Mouse (Mus musculus) forebrain, embryonic 11.5 days (tissue): Measurements from ENCODE around the gene Tmem131. TPM values are rescaled to one million over a fixed set of nuclear protein-coding genes. Genes with fewer than 3 reads are reported as not detected.
"Not testable (repeated sequence)": the region's sequence is repeated elsewhere in the genome, so short reads cannot be mapped to it uniquely, and the experiment has no call there.

Source experiments
- ATAC-seq: fragments of 200-750 bp; cut with Nextera tagmentation; replicated peaks from 2 replicates; pipeline ENCODE4 v1.8.0; 2017; ENCODE audit warnings: moderate TSS enrichment; ENCODE audit not compliant: low FRiP score
- DNase-seq: peaks from one replicate; pipeline ENCODE4 v3.0.0-alpha.2; 2017; ENCODE audit warnings: low spot score
- H3K27ac ChIP-seq: fragments of 300-500 bp; sonication (generic); 2 replicates; pipeline ENCODE4 v1.5.1; 2014; ENCODE audit warnings: low read depth, low read length
- H3K27me3 ChIP-seq: fragments of 300-500 bp; sonication (generic); 2 replicates; pipeline ENCODE4 v1.6.1; 2014; ENCODE audit warnings: mild to moderate bottlenecking, low read length, mixed read lengths; ENCODE audit not compliant: control insufficient read depth, insufficient read depth
- H3K36me3 ChIP-seq: fragments of 300-500 bp; sonication (generic); 2 replicates; pipeline ENCODE4 v1.6.1; 2014; ENCODE audit warnings: mild to moderate bottlenecking, low read length, moderate library complexity, mixed read lengths; ENCODE audit not compliant: control insufficient read depth, insufficient read depth
- H3K4me1 ChIP-seq: fragments of 300-500 bp; sonication (generic); replicated peaks from 2 replicates; pipeline ENCODE4 v1.6.1; 2014; ENCODE audit warnings: low read length, mixed read lengths; ENCODE audit not compliant: control insufficient read depth, insufficient read depth
- H3K4me2 ChIP-seq: fragments of 300-500 bp; sonication (generic); 2 replicates; pipeline ENCODE4 v1.6.1; 2014; ENCODE audit warnings: low read depth, mild to moderate bottlenecking, low read length, moderate library complexity, mixed read lengths; ENCODE audit not compliant: severe bottlenecking
- H3K4me3 ChIP-seq: fragments of 300-500 bp; sonication (generic); 2 replicates; pipeline ENCODE4 v1.5.1; 2014; ENCODE audit warnings: low read depth, low read length
- H3K9ac ChIP-seq: fragments of 300-500 bp; sonication (generic); 2 replicates; pipeline ENCODE4 v1.6.1; 2014; ENCODE audit warnings: low read length
- H3K9me3 ChIP-seq: fragments of 300-500 bp; sonication (generic); 2 replicates; pipeline ENCODE4 v1.6.1; 2016; ENCODE audit warnings: low read length, mixed read lengths; ENCODE audit not compliant: control insufficient read depth
- WGBS: fragments of 180-500 bp; shearing (Covaris S2); extraction: QIAGEN DNeasy Blood & Tissue Kit; methylation state at CpG from one replicate; pipeline ENCODE4 v1.1.7; 2014; 5-methylcytosine and 5-hydroxymethylcytosine counted together
- polyA plus RNA-seq: library from polyadenylated mRNA; unstranded; fragments of >200 nt; fragmentation: Nextera tagmentation; extraction: Ambion mirVana; gene quantifications from 2 replicates; pipeline ENCODE4 v1.2.1, GENCODE M21; 2014

The Tmem131 gene
- polyA plus RNA-seq, 1 experiment from 2014 or later, result 23.3 TPM

DNA sequence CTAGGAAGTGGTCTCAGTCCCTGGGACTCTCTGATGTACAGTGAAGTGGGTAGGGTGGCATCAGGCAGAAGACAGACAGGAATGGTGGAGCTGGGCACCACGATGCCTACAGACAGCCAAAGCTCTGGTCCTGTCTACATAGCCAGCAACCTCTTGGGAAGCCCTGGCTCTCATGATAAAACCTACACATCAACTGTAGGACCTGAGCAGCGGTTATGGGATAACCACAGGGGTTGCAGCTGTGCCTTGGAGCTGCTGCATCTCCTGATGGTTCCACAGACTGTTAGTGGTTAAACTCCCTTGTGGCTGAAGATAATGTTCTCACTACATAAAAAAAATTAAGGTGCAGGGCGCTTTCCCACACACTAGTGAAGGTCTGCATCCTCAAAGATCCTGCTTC, 107.9 kb downstream of the Tmem131 start:
- Histone ChIP-seq H3K4me3 (no peak overlapping the region), H3K9me3 (no peaks in the 10 kb centered on the region), H3K9ac (no peak overlapping the region), H3K27ac (no peak overlapping the region), H3K4me2 (no peak overlapping the region), H3K36me3 (peaks cover 3% of the 10 kb centered on the region; the same call in 1 of the 2 replicates), H3K27me3 (no peaks in the 10 kb centered on the region), H3K4me1 (no peaks in the 10 kb centered on the region)
- 96% methylated on average over 3 of the region's 3 CpGs for WGBS
- no peak for ATAC-seq
- no peak for DNase-seq

DNA sequence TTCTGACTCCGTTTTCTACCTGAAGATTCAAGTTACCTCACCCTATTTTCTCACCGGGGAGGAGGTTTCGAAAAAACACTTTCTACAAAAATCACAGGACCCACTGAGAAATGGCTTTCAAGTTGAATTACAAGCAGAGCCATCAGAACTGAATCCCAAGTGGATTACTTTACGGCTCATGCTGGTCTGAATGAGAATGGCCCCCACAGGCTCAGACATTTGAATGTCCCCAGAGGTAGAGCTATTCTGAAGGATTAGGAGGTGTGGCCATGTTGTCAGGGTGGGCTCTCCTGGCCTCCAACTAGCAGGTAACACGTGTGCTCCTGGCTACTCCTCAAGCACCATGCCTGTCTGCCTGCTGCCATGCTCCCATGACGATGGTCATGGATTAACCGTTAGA, 109.4 kb downstream of the Tmem131 start:
- no peak overlapping the region for H3K27ac ChIP-seq

DNA sequence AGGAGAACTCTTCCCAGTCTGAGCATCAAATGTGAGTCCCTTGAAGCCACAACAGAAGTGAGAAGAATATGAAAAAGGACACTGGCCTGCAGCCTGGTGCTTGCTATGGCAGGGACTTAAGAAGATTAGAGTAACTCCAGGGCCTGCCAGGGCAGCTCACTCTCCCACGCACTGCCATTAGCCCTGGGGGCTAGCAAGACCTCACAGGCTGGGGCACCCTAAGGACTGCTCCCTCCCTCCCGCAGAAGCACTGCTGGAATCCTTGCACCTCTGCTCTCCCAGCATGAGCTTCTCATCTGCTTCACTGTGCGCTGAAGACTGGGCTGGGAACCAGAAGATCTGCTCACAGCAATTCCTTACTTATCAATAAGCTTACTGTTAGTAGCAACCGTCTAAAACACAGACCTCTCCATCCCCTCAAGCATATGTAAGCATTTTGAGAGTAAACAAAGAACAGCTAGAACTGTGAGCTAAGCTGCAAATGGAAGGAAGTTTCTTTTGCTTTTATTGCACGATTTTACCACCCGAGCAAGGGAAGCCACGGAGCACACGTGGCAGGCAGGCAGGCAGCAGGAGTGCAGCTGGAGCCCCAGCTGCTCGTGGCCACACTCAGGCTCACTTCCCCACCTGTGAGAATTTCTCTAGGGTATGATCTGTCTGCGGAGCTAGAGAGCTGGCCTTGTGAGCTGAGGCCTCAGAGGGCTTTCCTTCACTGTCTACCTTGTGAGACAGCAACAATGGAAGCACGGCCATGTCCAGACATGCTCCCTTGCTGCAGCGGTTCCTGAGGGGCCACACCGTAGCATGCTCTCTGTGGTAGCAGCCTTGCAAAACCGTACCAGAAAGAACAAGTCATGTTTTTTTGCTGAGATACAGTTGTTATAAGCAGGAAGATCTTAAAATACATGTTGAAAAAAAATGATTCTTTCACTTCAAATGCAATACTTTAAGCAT, 112.3 kb downstream of the Tmem131 start:
- H3K4me2 ChIP-seq, result no peak overlapping the region
- no peaks in the 10 kb centered on the region for H3K4me1 ChIP-seq
- no peak overlapping the region for H3K4me3 ChIP-seq
- no peaks in the 10 kb centered on the region for H3K27me3 ChIP-seq
- WGBS, result 68% methylated on average over 14 of the region's 14 CpGs
- H3K9me3 ChIP-seq, result no peaks in the 10 kb centered on the region
- no peak for ATAC-seq
- H3K36me3 ChIP-seq, result peaks cover 3% of the 10 kb centered on the region; the same call in 1 of the 2 replicates
- no peak overlapping the region for H3K27ac ChIP-seq
- no peak overlapping the region for H3K9ac ChIP-seq
- no peak for DNase-seq

More for the DNA sequence above, 109.4 kb downstream of the Tmem131 start:
- H3K27me3 ChIP-seq, result no peaks in the 10 kb centered on the region
- no peak overlapping the region for H3K4me2 ChIP-seq
- H3K36me3 ChIP-seq, result peaks cover 3% of the 10 kb centered on the region; the same call in 1 of the 2 replicates
- no peaks in the 10 kb centered on the region for H3K4me1 ChIP-seq
- DNase-seq, result no peak
- no peak overlapping the region for H3K9ac ChIP-seq
- no peak overlapping the region for H3K4me3 ChIP-seq
- H3K9me3 ChIP-seq, result no peaks in the 10 kb centered on the region
- no peak for ATAC-seq
- 93% methylated on average over 7 of the region's 7 CpGs for WGBS

DNA sequence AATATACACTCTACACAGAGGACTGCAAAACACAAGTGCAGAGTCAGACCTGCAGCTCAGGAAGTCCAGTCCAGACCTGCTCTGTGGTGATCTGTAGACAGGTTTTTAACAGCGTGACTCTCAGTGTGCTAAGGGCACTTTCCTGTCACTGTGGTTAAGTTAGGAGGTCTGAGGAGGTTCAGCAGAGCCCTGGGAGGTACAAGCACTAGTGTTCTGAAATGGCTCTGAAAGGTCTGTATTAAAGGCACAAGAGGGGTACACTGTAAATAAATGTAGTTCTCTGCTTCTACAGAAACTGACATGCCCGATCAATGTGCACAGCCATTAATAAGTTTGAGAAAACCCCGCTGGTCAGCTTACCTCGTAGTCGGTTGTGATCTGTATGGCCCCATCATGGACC, 119.1 kb downstream of the Tmem131 start:
- WGBS, result 93% methylated on average over 5 of the region's 5 CpGs

DNA sequence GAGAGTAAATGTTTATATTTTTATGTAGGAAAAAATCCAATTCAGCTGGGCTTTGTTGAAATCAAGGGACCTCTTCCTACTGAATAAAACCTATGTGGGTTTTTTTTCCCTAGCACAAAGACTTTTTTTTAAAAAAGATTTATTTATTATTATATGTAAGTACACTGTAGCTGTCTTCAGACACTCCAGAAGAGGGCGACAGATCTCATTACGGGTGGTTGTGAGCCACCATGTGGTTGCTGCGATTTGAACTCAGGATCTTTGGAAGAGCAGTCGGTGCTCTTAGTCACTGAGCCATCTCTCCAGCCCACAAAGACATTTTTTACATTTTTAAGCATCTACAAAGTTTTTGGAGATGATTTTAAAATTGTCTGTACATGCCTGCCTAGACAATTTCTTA, 121.5 kb downstream of the Tmem131 start:
- WGBS, result 92% methylated on average over 4 of the region's 4 CpGs
- not testable (repeated sequence) for H3K9ac ChIP-seq, H3K9me3 ChIP-seq, H3K36me3 ChIP-seq, ATAC-seq, H3K27me3 ChIP-seq, H3K4me1 ChIP-seq, H3K4me3 ChIP-seq, H3K4me2 ChIP-seq, DNase-seq, H3K27ac ChIP-seq

More for the DNA sequence above, 119.1 kb downstream of the Tmem131 start:
- peaks cover 3% of the 10 kb centered on the region; the same call in 1 of the 2 replicates for H3K36me3 ChIP-seq
- no peak for ATAC-seq
- no peaks in the 10 kb centered on the region for H3K4me1 ChIP-seq
- H3K27ac ChIP-seq, result no peak overlapping the region
- no peak for DNase-seq
- H3K4me2 ChIP-seq, result no peak overlapping the region
- no peak overlapping the region for H3K4me3 ChIP-seq
- H3K27me3 ChIP-seq, result no peaks in the 10 kb centered on the region
- no peak overlapping the region for H3K9ac ChIP-seq
- H3K9me3 ChIP-seq, result no peaks in the 10 kb centered on the region

DNA sequence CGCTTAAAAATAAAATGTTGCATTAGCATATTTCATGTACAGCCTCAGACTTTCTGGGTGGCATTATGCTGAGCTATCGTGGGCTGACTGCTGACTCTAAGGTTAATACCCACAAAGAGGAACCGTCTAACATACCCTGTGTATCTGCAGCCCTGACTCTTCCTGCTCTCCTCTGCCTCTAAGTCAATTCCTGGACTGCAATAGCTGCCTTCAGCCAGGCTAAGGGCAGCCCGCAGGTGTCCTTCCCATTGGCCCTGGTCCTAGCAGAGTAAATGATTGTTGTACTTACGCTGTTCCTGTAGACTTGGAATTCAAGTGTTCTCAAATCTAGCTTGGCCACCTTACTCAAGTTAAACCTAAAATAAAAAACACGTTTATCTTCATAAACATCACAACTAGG, 128.3 kb downstream of the Tmem131 start:
- Histone ChIP-seq H3K36me3 (peaks cover 4% of the 10 kb centered on the region; the same call in 1 of the 2 replicates), H3K27me3 (no peaks in the 10 kb centered on the region), H3K9ac (no peak overlapping the region), H3K4me3 (no peak overlapping the region), H3K4me2 (no peak overlapping the region), H3K9me3 (no peaks in the 10 kb centered on the region), H3K27ac (no peak overlapping the region), H3K4me1 (no peaks in the 10 kb centered on the region)
- ATAC-seq (no peak), DNase-seq (no peak)
- WGBS, result 92% methylated on average over 6 of the region's 6 CpGs

DNA sequence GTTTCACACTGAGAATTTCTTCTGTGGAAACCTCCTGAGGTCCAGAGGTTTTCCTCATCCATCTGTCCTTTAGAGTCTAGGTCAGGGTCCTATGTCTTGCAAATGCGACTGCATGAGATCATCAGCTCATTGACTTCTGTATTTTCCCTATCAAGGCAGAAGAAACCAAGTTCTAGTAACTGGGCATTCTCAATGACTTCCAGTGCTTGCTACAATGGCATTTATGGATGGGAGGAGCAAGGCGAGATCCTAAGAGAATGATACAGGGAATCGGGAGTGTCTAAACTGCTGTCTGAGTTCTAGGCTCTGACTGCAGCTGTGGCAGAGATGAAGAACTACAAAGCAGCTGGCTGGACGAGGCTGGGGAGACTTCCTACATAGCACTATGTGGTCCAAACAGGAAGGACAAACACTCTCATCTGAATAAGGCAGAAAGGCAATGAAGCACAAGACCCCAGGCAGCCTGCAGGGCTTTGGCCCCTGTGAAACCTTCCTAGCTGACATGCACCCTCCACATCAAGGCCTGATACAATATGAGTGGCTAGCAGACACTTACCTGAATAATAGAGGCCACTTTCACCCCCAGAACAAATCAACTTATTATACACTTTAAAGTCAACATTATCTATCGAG, 129.1 kb downstream of the Tmem131 start:
- no peak for ATAC-seq
- DNase-seq, result no peak
- Histone ChIP-seq H3K9me3 (no peaks in the 10 kb centered on the region), H3K27me3 (no peaks in the 10 kb centered on the region), H3K36me3 (peaks cover 6% of the 10 kb centered on the region; the same call in 1 of the 2 replicates), H3K4me1 (no peaks in the 10 kb centered on the region), H3K4me3 (no peak overlapping the region), H3K27ac (no peak overlapping the region), H3K4me2 (no peak overlapping the region), H3K9ac (no peak overlapping the region)
- WGBS, result 85% methylated on average over 5 of the region's 5 CpGs

DNA sequence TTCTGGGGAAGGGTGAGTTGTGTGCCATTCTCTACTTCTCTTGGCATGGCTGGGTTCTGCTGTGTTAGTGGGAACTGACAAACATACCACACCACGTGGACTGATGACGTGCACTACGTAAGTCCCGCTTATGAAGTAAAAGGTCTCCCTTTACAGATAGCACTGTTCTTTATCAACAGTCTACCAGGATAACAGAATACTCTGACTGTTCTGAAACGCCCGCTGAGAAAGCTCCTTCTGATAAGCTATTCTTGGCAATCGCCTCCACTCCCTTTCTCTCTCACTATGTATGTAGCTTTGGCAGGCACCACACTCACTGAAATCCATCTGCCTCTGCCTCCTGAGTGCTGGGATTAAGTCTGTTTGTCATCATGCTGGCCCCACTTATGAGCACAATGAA, 130.1 kb downstream of the Tmem131 start:
- H3K9me3 ChIP-seq, result no peaks in the 10 kb centered on the region
- no peak overlapping the region for H3K27ac ChIP-seq
- no peak overlapping the region for H3K4me3 ChIP-seq
- ATAC-seq (no peak), DNase-seq (peak; percentile 14)
- H3K27me3 ChIP-seq, result no peaks in the 10 kb centered on the region
- WGBS, result 95% methylated on average over 7 of the region's 7 CpGs
- H3K9ac ChIP-seq, result no peak overlapping the region
- H3K4me1 ChIP-seq, result no peaks in the 10 kb centered on the region
- peaks cover 6% of the 10 kb centered on the region; the same call in 1 of the 2 replicates for H3K36me3 ChIP-seq
- H3K4me2 ChIP-seq, result no peak overlapping the region
